Mouse (Mus musculus) midbrain, embryonic 14.5 days (tissue): Measurements from ENCODE around the gene Clpsl2. TPM values are rescaled to one million over a fixed set of nuclear protein-coding genes. Genes with fewer than 3 reads are reported as not detected.

Experiments used
- ATAC-seq: fragments of 200-750 bp; cut with Nextera tagmentation; 2 replicates; pipeline ENCODE4 v1.8.0; 2017; ENCODE audit warnings: moderate number of reproducible peaks, moderate library complexity; ENCODE audit not compliant: low FRiP score, low TSS enrichment
- DNase-seq: peaks from one replicate; pipeline ENCODE4 v3.0.0-alpha.2; 2015
- H3K27ac ChIP-seq: fragments of 300-500 bp; sonication (generic); replicated peaks from 2 replicates; pipeline ENCODE4 v1.5.1; 2014; ENCODE audit warnings: mild to moderate bottlenecking, low read depth, low read length, moderate library complexity
- H3K27me3 ChIP-seq: fragments of 300-500 bp; sonication (generic); 2 replicates; pipeline ENCODE4 v1.6.1; 2014; ENCODE audit warnings: low read length, control low read depth, mixed read lengths; ENCODE audit not compliant: control insufficient read depth, insufficient read depth
- H3K36me3 ChIP-seq: fragments of 300-500 bp; sonication (generic); 2 replicates; pipeline ENCODE4 v1.6.1; 2014; ENCODE audit warnings: low read length, control low read depth; ENCODE audit not compliant: control insufficient read depth, insufficient read depth
- H3K4me1 ChIP-seq: fragments of 300-500 bp; sonication (generic); 2 replicates; pipeline ENCODE4 v1.6.1; 2014; ENCODE audit warnings: mild to moderate bottlenecking, antibody characterized with exemption, low read length, control low read depth; ENCODE audit not compliant: control insufficient read depth, insufficient read depth
- H3K4me2 ChIP-seq: fragments of 300-500 bp; sonication (generic); 2 replicates; pipeline ENCODE4 v1.6.1; 2014; ENCODE audit warnings: mild to moderate bottlenecking, low read length, moderate library complexity
- H3K4me3 ChIP-seq: fragments of 300-500 bp; sonication (generic); replicated peaks from 2 replicates; pipeline ENCODE4 v1.5.1; 2014; ENCODE audit warnings: low read depth, low read length
- H3K9ac ChIP-seq: fragments of 300-500 bp; sonication (generic); replicated peaks from 2 replicates; pipeline ENCODE4 v1.6.1; 2014; ENCODE audit warnings: mild to moderate bottlenecking, low read length, moderate library complexity
- H3K9me3 ChIP-seq: fragments of 300-500 bp; sonication (generic); 2 replicates; pipeline ENCODE4 v1.6.1; 2016; ENCODE audit warnings: low read length, control low read depth, mixed read lengths; ENCODE audit not compliant: control insufficient read depth
- WGBS: fragments of 180-500 bp; shearing (Covaris S2); extraction: QIAGEN DNeasy Blood & Tissue Kit; methylation state at CpG from one replicate; pipeline ENCODE4 v1.1.7; 2014; 5-methylcytosine and 5-hydroxymethylcytosine counted together
- microRNA-seq: library from miRNA; unstranded; fragments of <30 nt; microRNA quantifications from one replicate; pipeline ENCODE4, GENCODE M21; 2016
- polyA plus RNA-seq: library from polyadenylated mRNA; unstranded; fragments of >200 nt; fragmentation: Nextera tagmentation; extraction: Ambion mirVana; gene quantifications from 2 replicates; pipeline ENCODE4 v1.2.1, GENCODE M21; 2014

Gene Clpsl2
- polyA plus RNA-seq, 1 experiment from 2014 or later: not detected

GRCm38 (mm10) chr17:28601557-28602250 lies 52.5 kb downstream of the Clpsl2 start:
- DNase-seq: no peak

More at GRCm38 (mm10) chr17:28601557-28602250, 52.5 kb downstream of the Clpsl2 start:
- no peak overlapping the region for H3K4me2 ChIP-seq
- H3K27ac ChIP-seq: no peak overlapping the region
- H3K9ac ChIP-seq: no peak overlapping the region
- no peak for ATAC-seq
- H3K4me3 ChIP-seq: no peak overlapping the region
- peaks cover 91% of the 10 kb centered on the region for H3K36me3 ChIP-seq
- H3K9me3 ChIP-seq: no peaks in the 10 kb centered on the region
- H3K4me1 ChIP-seq: no peaks in the 10 kb centered on the region
- H3K27me3 ChIP-seq: no peaks in the 10 kb centered on the region
- 91% methylated on average over 9 of the region's 9 CpGs for WGBS

Small RNA genes within 50 kb of the gene (microRNA-seq; reads per million reads assigned to microRNA genes)
- gene Gm25195: not detected
- not detected for gene Mir6969

Other genes starting within 250 kb of the Clpsl2 start
- gene Fance, start 235.9 kb upstream of the Clpsl2 start, polyA plus RNA-seq: 19.5 and 24.3 TPM in 2 replicates
- gene Rpl10a, start 220.9 kb upstream of the Clpsl2 start, polyA plus RNA-seq: 401 and 423 TPM in 2 replicates
- 0.78 and 1.7 TPM in 2 replicates for gene Tead3, start 198.6 kb upstream of the Clpsl2 start, polyA plus RNA-seq
- gene Tulp1, start 184.2 kb upstream of the Clpsl2 start, polyA plus RNA-seq: 1.4 and 1.5 TPM in 2 replicates
- 11.6 and 22.2 TPM in 2 replicates for gene Fkbp5, start 31.9 kb upstream of the Clpsl2 start, polyA plus RNA-seq
- not detected in 2 replicates for gene Armc12, start 18.6 kb upstream of the Clpsl2 start, polyA plus RNA-seq
- not detected in 2 replicates for gene Clps, start 11.4 kb downstream of the Clpsl2 start, polyA plus RNA-seq
- 7.1 and 11.0 TPM in 2 replicates for gene Lhfpl5, start 26.2 kb downstream of the Clpsl2 start, polyA plus RNA-seq
- gene Srpk1, start 73.3 kb downstream of the Clpsl2 start, polyA plus RNA-seq: 101 and 125 TPM in 2 replicates
- 1.4 and 1.8 TPM in 2 replicates for gene Slc26a8, start 140.8 kb downstream of the Clpsl2 start, polyA plus RNA-seq
- gene Mapk14, start 141.9 kb downstream of the Clpsl2 start, polyA plus RNA-seq: 26.8 and 32.7 TPM in 2 replicates
- 2.1 TPM in 2 replicates for gene AC170998.1, start 176.7 kb downstream of the Clpsl2 start, polyA plus RNA-seq
- gene Mapk13, start 219.9 kb downstream of the Clpsl2 start, polyA plus RNA-seq: 0.19 and 0.61 TPM in 2 replicates